Mouse (Mus musculus): ENCODE data around the gene Setd1b.

Gene Setd1b

GRCm38 (mm10) chr5:123140694-123141554, 1.1 kb upstream of the Setd1b start:
- peak; percentile 93 to 97 for DNase-seq

- DNase-seq, result peak; percentile 56 to 59
These were observed 335 bp upstream of the Setd1b start for GRCm38 (mm10) chr5:123141555-123142160.

GRCm38 (mm10) chr5:123143251-123143970, 1.4 kb downstream of the Setd1b start:
- DNase-seq, result peak; percentile 35 to 58

GRCm38 (mm10) chr5:123143971-123144745, 2.2 kb downstream of the Setd1b start:
- DNase-seq, result no peak

- no peak for DNase-seq
These were observed 3.0 kb downstream of the Setd1b start for GRCm38 (mm10) chr5:123144746-123145590.

GRCm38 (mm10) chr5:123146357-123146756, 4.4 kb downstream of the Setd1b start:
- DNase-seq, result no peak

- no peak for DNase-seq
These were observed 5.6 kb downstream of the Setd1b start for GRCm38 (mm10) chr5:123147569-123147968.

GRCm38 (mm10) chr5:123148073-123148722, 6.2 kb downstream of the Setd1b start:
- DNase-seq, result no peak

GRCm38 (mm10) chr5:123149451-123150400, 7.7 kb downstream of the Setd1b start:
- DNase-seq, result peak; percentile 94 to 95

GRCm38 (mm10) chr5:123150641-123151040, 8.6 kb downstream of the Setd1b start:
- DNase-seq, result no peak

- no peak for DNase-seq
These were observed 9.1 kb downstream of the Setd1b start for GRCm38 (mm10) chr5:123151077-123151476.

GRCm38 (mm10) chr5:123151707-123152362, 9.8 kb downstream of the Setd1b start:
- DNase-seq, result no peak

- no peak for DNase-seq
These were observed 10.9 kb downstream of the Setd1b start for GRCm38 (mm10) chr5:123152901-123153300.

- peak; percentile 65 to 76 for DNase-seq
These were observed 13.4 kb downstream of the Setd1b start for GRCm38 (mm10) chr5:123155425-123155824.

- no peak for DNase-seq
These were observed 14.8 kb downstream of the Setd1b start for GRCm38 (mm10) chr5:123156763-123157162.

GRCm38 (mm10) chr5:123157972-123158371, 16.0 kb downstream of the Setd1b start:
- DNase-seq, result no peak

- DNase-seq, result no peak
These were observed 17.5 kb downstream of the Setd1b start for GRCm38 (mm10) chr5:123159446-123159845.

GRCm38 (mm10) chr5:123159866-123160265, 17.9 kb downstream of the Setd1b start:
- DNase-seq, result no peak

- DNase-seq, result no peak
These were observed 18.3 kb downstream of the Setd1b start for GRCm38 (mm10) chr5:123160341-123160740.
